Mouse (Mus musculus) gastrocnemius, postnatal 4 days (tissue): ENCODE data around the gene Bicral. TPM values are rescaled to one million over a fixed set of nuclear protein-coding genes. Genes with fewer than 3 reads are reported as not detected.
"Not testable (repeated sequence)": the region's sequence is repeated elsewhere in the genome, so short reads cannot be mapped to it uniquely, and the experiment has no call there.

Source experiments
- DNase-seq, 2 experiments: peaks; one replicate each; pipeline ENCODE4 v3.0.0; 2021 to 2022; ENCODE audit warnings: low spot score in 2 of 2, mixed read lengths in 2 of 2
- total RNA-seq, 2 experiments: library from RNA; stranded (reverse); gene quantifications; 2 replicates each; pipeline ENCODE4 v1.2.3; 2021

The Bicral gene
- total RNA-seq, 2 experiments from 2014 or later: 17.0 to 17.6 TPM

- DNase-seq: no peak
These were observed 90.4 kb downstream of the Bicral start for GRCm38 (mm10) chr17:46767868-46768267.

GRCm38 (mm10) chr17:46764916-46765315, 93.4 kb downstream of the Bicral start:
- not testable (repeated sequence) for DNase-seq

- no peak for DNase-seq
These were observed 94.7 kb downstream of the Bicral start, which contains the start of gene Ptcra for GRCm38 (mm10) chr17:46763544-46763943. Gene Ptcra, minus strand, starts transcription at chr17:46763712.

- DNase-seq: no peak
These were observed 99.5 kb downstream of the Bicral start for GRCm38 (mm10) chr17:46758753-46759152.

- DNase-seq: peak; percentile 97 to 99
These were observed 106.3 kb downstream of the Bicral start, which contains the start of gene Cnpy3 for GRCm38 (mm10) chr17:46751794-46752556. Gene Cnpy3, minus strand, starts transcription at chr17:46752214.

- DNase-seq: no peak
These were observed 107.1 kb downstream of the Bicral start for GRCm38 (mm10) chr17:46751056-46751793.

- no peak for DNase-seq
These were observed 107.7 kb downstream of the Bicral start for GRCm38 (mm10) chr17:46750580-46750979.

GRCm38 (mm10) chr17:46749282-46749681, 109.0 kb downstream of the Bicral start:
- no peak for DNase-seq

Other genes with a start within 250 kb of the Bicral start
- gene Ptk7, start 229.0 kb downstream of the Bicral start, total RNA-seq: 10 to 100 TPM; 46.2 to 50.0 TPM
- gene Klc4, start 212.5 kb downstream of the Bicral start, total RNA-seq: 10 to 100 TPM; 21.6 to 24.1 TPM
- 100 to 1,000 TPM; 104 to 107 TPM for gene Mrpl2, start 212.3 kb downstream of the Bicral start, total RNA-seq
- gene Cul7, start 208.1 kb downstream of the Bicral start, total RNA-seq: 100 to 1,000 TPM; 100 to 101 TPM
- gene Rrp36, start 184.1 kb downstream of the Bicral start, total RNA-seq: 10 to 100 TPM; 17.9 to 21.6 TPM
- gene Mea1, start 179.7 kb downstream of the Bicral start, total RNA-seq: 10 to 100 TPM; 72.3 to 75.8 TPM
- gene Klhdc3, start 177.6 kb downstream of the Bicral start, total RNA-seq: 100 to 1,000 TPM; 191 to 192 TPM
- 10 to 100 TPM; 55.4 to 58.1 TPM for gene Ppp2r5d, start 153.4 kb downstream of the Bicral start, total RNA-seq
- 10 to 100 TPM; 17.6 to 19.6 TPM for gene Pex6, start 147.0 kb downstream of the Bicral start, total RNA-seq
- under 1 TPM; 0.44 to 0.52 TPM for gene Gnmt, start 129.3 kb downstream of the Bicral start, total RNA-seq
- 10 to 100 TPM; 26.4 to 27.8 TPM for gene Cnpy3, start 106.3 kb downstream of the Bicral start, total RNA-seq
- gene Ptcra, start 94.8 kb downstream of the Bicral start, total RNA-seq: not detected
- gene 2310039H08Rik, start 85.8 kb downstream of the Bicral start, total RNA-seq: 10 to 100 TPM; 34.7 to 43.2 TPM
- gene Rpl7l1, start 75.8 kb downstream of the Bicral start, total RNA-seq: 10 to 100 TPM; 71.1 to 76.2 TPM
- gene Tbcc, start 32.2 kb upstream of the Bicral start, total RNA-seq: 10 to 100 TPM; 24.7 to 27.0 TPM
- not detected for gene Prph2, start 52.0 kb upstream of the Bicral start, total RNA-seq
- 10 to 100 TPM; 37.7 to 44.1 TPM for gene Ubr2, start 152.1 kb upstream of the Bicral start, total RNA-seq